In genomic region chr10:71291801-71292200, GRCm38 (mm10) we compare ENCODE assay signal across 9 mouse cellular contexts. TPM values are rescaled to one million over a fixed set of nuclear protein-coding genes. Genes with fewer than 3 reads are reported as not detected.
A peak's percentile ranks its signal among the peaks of the same experiment; 100 is the strongest.
DNase-seq lines count a peak whose midpoint lies in the region; ATAC-seq and TF ChIP-seq lines count a peak whose summit lies in the region.
"Had no signal": no experiment of that assay in that cellular context is flagged by ENCODE, and none has a peak within 500 bp of the region (broad histone marks: within the 10 kb centered on the region; RNA-seq: fewer than 3 reads in every experiment).

No protein-coding gene starts in this region.

- H3K4me3 ChIP-seq in kidney, embryonic 15.5 days (replicated peaks), result peak overlapping the region; percentile 12; the same call in 1 of the 2 replicates
- H3K4me3 ChIP-seq in hindbrain, embryonic 14.5 days (replicated peaks; ENCODE audit: low read length), result no peak overlapping the region
- no peak overlapping the region for H3K4me3 ChIP-seq in midbrain, postnatal 0 days (ENCODE audit: low read depth, low read length)

- 0 out of 2 replicates have a peak, but pooled peaks have one; percentile 2 for TF ChIP-seq CTCF in midbrain, postnatal 0 days (IDR thresholded peaks at IDR 0.05)

- 18% methylated on average over 4 of the region's 4 CpGs for WGBS in kidney, embryonic 15.5 days
- 17% methylated on average over 4 of the region's 4 CpGs for WGBS in hindbrain, embryonic 14.5 days
- 26% methylated on average over 4 of the region's 4 CpGs for WGBS in midbrain, postnatal 0 days

- no peak overlapping the region for H3K9ac ChIP-seq in kidney, embryonic 15.5 days
- no peak overlapping the region for H3K9ac ChIP-seq in hindbrain, embryonic 14.5 days
- no peak overlapping the region for H3K9ac ChIP-seq in midbrain, postnatal 0 days (replicated peaks; ENCODE audit: low read length, poor library complexity, severe bottlenecking)

- ATAC-seq in kidney, embryonic 15.5 days (replicated peaks; ENCODE audit: low FRiP score), result peak; percentile 17; the same call in 1 of the 2 replicates
- peak; percentile 26; the same call in 1 of the 2 replicates for ATAC-seq in common myeloid progenitor, adult 5-6 weeks (replicated peaks; ENCODE audit: low read depth, poor library complexity, severe bottlenecking)
- no peak for ATAC-seq in hindbrain, embryonic 14.5 days (ENCODE audit: low FRiP score)
- ATAC-seq in midbrain, postnatal 0 days (ENCODE audit: low FRiP score), result no peak
- ATAC-seq in megakaryocyte-erythroid progenitor cell, adult 5-6 weeks (replicated peaks; ENCODE audit: low FRiP score, low TSS enrichment, poor library complexity, severe bottlenecking), result no peak; the same call in 1 of the 2 replicates
- ATAC-seq: Patski had no signal

- H3K36me3 ChIP-seq in kidney, embryonic 15.5 days, result no peaks in the 10 kb centered on the region
- no peaks in the 10 kb centered on the region for H3K36me3 ChIP-seq in hindbrain, embryonic 14.5 days (replicated peaks; ENCODE audit: control insufficient read depth, insufficient read depth)
- H3K36me3 ChIP-seq in midbrain, postnatal 0 days (ENCODE audit: insufficient read depth, low read length), result no peaks in the 10 kb centered on the region

- H3K4me2 ChIP-seq in kidney, embryonic 15.5 days, result peak overlapping the region; percentile 46
- H3K4me2 ChIP-seq in hindbrain, embryonic 14.5 days (replicated peaks), result 0 out of 2 replicates have a peak overlapping the region, but pooled peaks have one; percentile 2
- no peak overlapping the region for H3K4me2 ChIP-seq in midbrain, postnatal 0 days (ENCODE audit: low read depth, low read length, poor library complexity, severe bottlenecking)

- no peaks in the 10 kb centered on the region for H3K9me3 ChIP-seq in kidney, embryonic 15.5 days (replicated peaks)
- no peaks in the 10 kb centered on the region for H3K9me3 ChIP-seq in hindbrain, embryonic 14.5 days (ENCODE audit: control insufficient read depth, low read length)
- H3K9me3 ChIP-seq in midbrain, postnatal 0 days (ENCODE audit: low read length), result no peaks in the 10 kb centered on the region

- 0 out of 2 replicates have a peak overlapping the region, but pooled peaks have one; percentile 9 for H3K27ac ChIP-seq in kidney, embryonic 15.5 days
- no peak overlapping the region for H3K27ac ChIP-seq in hindbrain, embryonic 14.5 days
- no peak overlapping the region for H3K27ac ChIP-seq in midbrain, postnatal 0 days (ENCODE audit: low read depth, low read length)

- no peaks in the 10 kb centered on the region for H3K27me3 ChIP-seq in kidney, embryonic 15.5 days
- H3K27me3 ChIP-seq in hindbrain, embryonic 14.5 days (ENCODE audit: control insufficient read depth, insufficient read depth, low read length), result no peaks in the 10 kb centered on the region
- no peaks in the 10 kb centered on the region for H3K27me3 ChIP-seq in midbrain, postnatal 0 days (ENCODE audit: insufficient read depth, low read length)

- no peak for DNase-seq in kidney, adult 8-10 months
- DNase-seq in hindbrain, embryonic 14.5 days (ENCODE audit: low spot score), result no peak
- DNase-seq in midbrain, postnatal 0 days (ENCODE audit: low spot score), result no peak
- DNase-seq in adrenal gland, postnatal 10 days, result no peak
- DNase-seq in testis, postnatal 14 days (ENCODE audit: low spot score), result no peak

- peaks cover 14% of the 10 kb centered on the region for H3K4me1 ChIP-seq in kidney, embryonic 15.5 days
- H3K4me1 ChIP-seq in hindbrain, embryonic 14.5 days (replicated peaks; ENCODE audit: control insufficient read depth, insufficient read depth, low read length), result 0 out of 2 replicates have a peak, but pooled peaks cover 6% of the 10 kb centered on the region
- H3K4me1 ChIP-seq in midbrain, postnatal 0 days (ENCODE audit: insufficient read depth, low read length), result no peaks in the 10 kb centered on the region

RNA-seq across cellular contexts. Expression of gene Ube2d1, which starts 6.7 kb away (rescaled TPM):
- polyA plus RNA-seq in kidney, embryonic 15.5 days (2015; fragmentation: Nextera tagmentation; extraction: Ambion mirVana), result 60.5 and 62.8 TPM in 2 replicates
- total RNA-seq in common myeloid progenitor, adult 5-6 weeks (2017), result 9.8 and 15.0 TPM in 2 replicates
- polyA plus RNA-seq in hindbrain, embryonic 14.5 days (2014; fragmentation: Nextera tagmentation; extraction: Ambion mirVana), result 213 and 224 TPM in 2 replicates
- total RNA-seq in midbrain, postnatal 0 days (2014; rRNA removed), result 91.4 and 100 TPM in 2 replicates
- 175 and 179 TPM in 2 replicates for polyA plus RNA-seq in midbrain, postnatal 0 days (2015; fragmentation: Nextera tagmentation; extraction: Ambion mirVana)
- 10 to 100 TPM; 18.9 to 27.0 TPM for total RNA-seq in adrenal gland, postnatal 10 days (2021)
- 21.4 and 24.8 TPM in 2 replicates for total RNA-seq in megakaryocyte-erythroid progenitor cell, adult 5-6 weeks (2014; fragmentation: Nextera tagmentation)
- total RNA-seq in megakaryocyte-erythroid progenitor cell, adult 5-6 weeks (2017), result 7.8 and 12.4 TPM in 2 replicates

RNA-seq across cellular contexts. Expression of gene Cisd1, which starts 53.0 kb away (rescaled TPM):
- 131 and 136 TPM in 2 replicates for polyA plus RNA-seq in kidney, embryonic 15.5 days (2015; fragmentation: Nextera tagmentation; extraction: Ambion mirVana)
- 26.3 and 27.5 TPM in 2 replicates for total RNA-seq in common myeloid progenitor, adult 5-6 weeks (2017)
- polyA plus RNA-seq in hindbrain, embryonic 14.5 days (2014; fragmentation: Nextera tagmentation; extraction: Ambion mirVana), result 319 and 327 TPM in 2 replicates
- 92.1 and 121 TPM in 2 replicates for total RNA-seq in midbrain, postnatal 0 days (2014; rRNA removed)
- 378 and 395 TPM in 2 replicates for polyA plus RNA-seq in midbrain, postnatal 0 days (2015; fragmentation: Nextera tagmentation; extraction: Ambion mirVana)
- total RNA-seq in adrenal gland, postnatal 10 days (2021), result 100 to 1,000 TPM; 157 to 163 TPM
- total RNA-seq in megakaryocyte-erythroid progenitor cell, adult 5-6 weeks (2014; fragmentation: Nextera tagmentation), result 65.6 and 69.4 TPM in 2 replicates
- 19.8 and 20.6 TPM in 2 replicates for total RNA-seq in megakaryocyte-erythroid progenitor cell, adult 5-6 weeks (2017)

RNA-seq across cellular contexts. Expression of gene Tfam, which starts 53.7 kb away (rescaled TPM):
- 82.9 and 87.4 TPM in 2 replicates for polyA plus RNA-seq in kidney, embryonic 15.5 days (2015; fragmentation: Nextera tagmentation; extraction: Ambion mirVana)
- 147 and 154 TPM in 2 replicates for total RNA-seq in common myeloid progenitor, adult 5-6 weeks (2017)
- 45.0 and 45.4 TPM in 2 replicates for polyA plus RNA-seq in hindbrain, embryonic 14.5 days (2014; fragmentation: Nextera tagmentation; extraction: Ambion mirVana)
- total RNA-seq in midbrain, postnatal 0 days (2014; rRNA removed), result 14.1 and 16.7 TPM in 2 replicates
- 37.9 and 43.5 TPM in 2 replicates for polyA plus RNA-seq in midbrain, postnatal 0 days (2015; fragmentation: Nextera tagmentation; extraction: Ambion mirVana)
- total RNA-seq in adrenal gland, postnatal 10 days (2021), result 10 to 100 TPM; 71.2 to 72.0 TPM
- total RNA-seq in megakaryocyte-erythroid progenitor cell, adult 5-6 weeks (2014; fragmentation: Nextera tagmentation), result 45.5 and 81.4 TPM in 2 replicates
- 177 and 190 TPM in 2 replicates for total RNA-seq in megakaryocyte-erythroid progenitor cell, adult 5-6 weeks (2017)

RNA-seq across cellular contexts. Expression of gene Ipmk, which starts 55.8 kb away (rescaled TPM):
- 14.3 and 18.6 TPM in 2 replicates for polyA plus RNA-seq in kidney, embryonic 15.5 days (2015; fragmentation: Nextera tagmentation; extraction: Ambion mirVana)
- 24.8 and 35.5 TPM in 2 replicates for total RNA-seq in common myeloid progenitor, adult 5-6 weeks (2017)
- polyA plus RNA-seq in hindbrain, embryonic 14.5 days (2014; fragmentation: Nextera tagmentation; extraction: Ambion mirVana), result 25.5 and 25.9 TPM in 2 replicates
- 21.7 and 28.0 TPM in 2 replicates for total RNA-seq in midbrain, postnatal 0 days (2014; rRNA removed)
- polyA plus RNA-seq in midbrain, postnatal 0 days (2015; fragmentation: Nextera tagmentation; extraction: Ambion mirVana), result 12.8 and 14.6 TPM in 2 replicates
- 10 to 100 TPM; 17.5 to 20.5 TPM for total RNA-seq in adrenal gland, postnatal 10 days (2021)
- 26.2 and 37.2 TPM in 2 replicates for total RNA-seq in megakaryocyte-erythroid progenitor cell, adult 5-6 weeks (2014; fragmentation: Nextera tagmentation)
- 42.3 and 49.0 TPM in 2 replicates for total RNA-seq in megakaryocyte-erythroid progenitor cell, adult 5-6 weeks (2017)

Comparison
In these comparisons a context has a peak if more than half of its experiments do, and no peak if none do; other contexts are left out.
1. ATAC-seq: peak in kidney, embryonic 15.5 days (single experiment) and common myeloid progenitor, adult 5-6 weeks (single experiment); none in hindbrain, embryonic 14.5 days (single experiment), midbrain, postnatal 0 days (single experiment) and megakaryocyte-erythroid progenitor cell, adult 5-6 weeks (single experiment).